10 mouse cellular contexts compared by ENCODE assay signal in the genomic region with DNA sequence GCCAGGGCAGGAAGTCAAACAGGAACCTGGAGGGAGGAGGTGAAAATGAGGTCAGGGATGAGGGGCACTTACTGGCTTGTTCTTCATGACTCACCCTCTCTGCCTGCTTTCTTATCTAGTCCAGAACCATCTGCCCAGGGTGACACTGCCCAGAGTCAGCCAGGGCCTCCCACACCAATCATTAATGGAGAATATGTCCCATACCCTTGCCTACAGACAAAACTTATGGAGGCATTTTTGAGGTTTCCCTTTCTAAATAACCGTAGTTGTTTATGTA. TPM values are rescaled to one million over a fixed set of nuclear protein-coding genes. Genes with fewer than 3 reads are reported as not detected.
DNase-seq lines count a peak whose midpoint lies in the region; ATAC-seq and TF ChIP-seq lines count a peak whose summit lies in the region.
"Had no signal": no experiment of that assay in that cellular context is flagged by ENCODE, and none has a peak within 500 bp of the region (broad histone marks: within the 10 kb centered on the region; RNA-seq: fewer than 3 reads in every experiment).

No protein-coding gene starts in this region.

- no peaks in the 10 kb centered on the region for H3K27me3 ChIP-seq in lung, embryonic 14.5 days (ENCODE audit: insufficient read depth, low read length)
- H3K27me3 ChIP-seq in intestine, embryonic 14.5 days (replicated peaks; ENCODE audit: control insufficient read depth, insufficient read depth, low read length) = no peaks in the 10 kb centered on the region

- DNase-seq in adrenal gland, adult 2 months = peak; percentile 59
- DNase-seq in adrenal gland, postnatal 4 days (ENCODE audit: low spot score in 2 of 2) = no peak
- no peak for DNase-seq in lung, embryonic 14.5 days
- DNase-seq in lung, adult 18-20 months = no peak
- no peak for DNase-seq in intestine, embryonic 14.5 days (ENCODE audit: low spot score)
- DNase-seq in natural killer cell, adult 2 months (ENCODE audit: low spot score in 2 of 2) = peak; percentile 20 to 66
- DNase-seq in gastrocnemius, postnatal 4 days (ENCODE audit: low spot score in 2 of 2) = no peak
- no peak for DNase-seq in urinary bladder, postnatal 4 days (ENCODE audit: low spot score in 2 of 2)
- DNase-seq: cerebellum, adult 8-10 months had no signal

- no peak overlapping the region for H3K4me3 ChIP-seq in lung, embryonic 14.5 days (ENCODE audit: low read depth, low read length)
- no peak overlapping the region for H3K4me3 ChIP-seq in intestine, embryonic 14.5 days (ENCODE audit: low read depth, low read length)

- no peak for TF ChIP-seq CTCF in lung, embryonic 14.5 days (IDR thresholded peaks at IDR 0.05; ENCODE audit: low read depth)

- no peak overlapping the region for H3K4me2 ChIP-seq in lung, embryonic 14.5 days
- no peak overlapping the region for H3K4me2 ChIP-seq in intestine, embryonic 14.5 days (ENCODE audit: low read length)

- no peaks in the 10 kb centered on the region for H3K36me3 ChIP-seq in lung, embryonic 14.5 days (ENCODE audit: insufficient read depth)
- no peaks in the 10 kb centered on the region for H3K36me3 ChIP-seq in intestine, embryonic 14.5 days (ENCODE audit: control insufficient read depth, insufficient read depth, low read length)

- H3K27ac ChIP-seq in lung, embryonic 14.5 days (ENCODE audit: low read depth) = no peak overlapping the region
- H3K27ac ChIP-seq in intestine, embryonic 14.5 days (ENCODE audit: low read depth) = no peak overlapping the region

- ATAC-seq in lung, embryonic 14.5 days (ENCODE audit: insufficient read depth) = 0 out of 2 replicates have a peak, but pooled peaks have one; percentile 13
- peak; percentile 21; the same call in 1 of the 2 replicates for ATAC-seq in intestine, embryonic 14.5 days (replicated peaks; ENCODE audit: low FRiP score, low TSS enrichment, low read depth)
- ATAC-seq: midbrain, embryonic 16.5 days had no signal

- no peaks in the 10 kb centered on the region for H3K4me1 ChIP-seq in lung, embryonic 14.5 days (ENCODE audit: insufficient read depth)
- peaks cover 4% of the 10 kb centered on the region; the same call in 1 of the 2 replicates for H3K4me1 ChIP-seq in intestine, embryonic 14.5 days (replicated peaks; ENCODE audit: control insufficient read depth, insufficient read depth, low read length)

- WGBS in lung, embryonic 14.5 days = 33% methylated on average over 1 of the region's 1 CpGs
- 45% methylated on average over 1 of the region's 1 CpGs for WGBS in intestine, embryonic 14.5 days

- H3K9ac ChIP-seq in lung, embryonic 14.5 days = no peak overlapping the region
- no peak overlapping the region for H3K9ac ChIP-seq in intestine, embryonic 14.5 days (ENCODE audit: low read length)

- H3K9me3 ChIP-seq in lung, embryonic 14.5 days (ENCODE audit: low read depth, low read length) = no peaks in the 10 kb centered on the region
- no peaks in the 10 kb centered on the region for H3K9me3 ChIP-seq in intestine, embryonic 14.5 days (ENCODE audit: control insufficient read depth, low read length)

RNA-seq across cellular contexts. Expression of a gene that starts 46.0 kb away (rescaled TPM):
- 10 to 100 TPM; 13.4 to 26.0 TPM for total RNA-seq in adrenal gland, adult 2 months (2021)
- polyA plus RNA-seq in adrenal gland, adult 2 months (2012; rRNA removed) = 3.5 and 4.6 TPM in 2 replicates
- total RNA-seq in adrenal gland, postnatal 4 days (2021) = 10 to 100 TPM; 17.2 to 18.3 TPM
- 12.2 and 13.4 TPM in 2 replicates for polyA plus RNA-seq in lung, embryonic 14.5 days (2014; fragmentation: Nextera tagmentation; extraction: Ambion mirVana)
- 9.7 and 10.8 TPM in 2 replicates for polyA plus RNA-seq in intestine, embryonic 14.5 days (2014; fragmentation: Nextera tagmentation; extraction: Ambion mirVana)
- total RNA-seq in gastrocnemius, postnatal 4 days (2021) = 10 to 100 TPM; 12.0 to 12.2 TPM

Comparison
In these comparisons a context has a peak if more than half of its experiments do, and no peak if none do; other contexts are left out.
1. DNase-seq: peak in adrenal gland, adult 2 months (single experiment) and natural killer cell, adult 2 months (2 of 2); none in adrenal gland, postnatal 4 days (0 of 2), lung, embryonic 14.5 days (single experiment), lung, adult 18-20 months (0 of 2), intestine, embryonic 14.5 days (single experiment), gastrocnemius, postnatal 4 days (0 of 2) and urinary bladder, postnatal 4 days (0 of 2).